Mouse (Mus musculus): ENCODE results near the gene Tmem131l.

- TF ChIP-seq HCFC1 (IDR thresholded peaks at IDR 0.05; ENCODE audit: borderline replicate concordance, insufficient read depth, low read length), result no peak
- no peak for TF ChIP-seq ZNF384 (IDR thresholded peaks at IDR 0.05; ENCODE audit: low read depth, low read length)
Observed at GRCm38 (mm10) chr3:83976161-83976560, 63.8 kb downstream of the Tmem131l start.

Data from ES-E14 (cell line).